Mouse (Mus musculus): ENCODE results near the gene Sema7a. TPM values are rescaled to one million over a fixed set of nuclear protein-coding genes. Genes with fewer than 3 reads are reported as not detected.
A peak's percentile ranks its signal among the peaks of the same experiment; 100 is the strongest.

The Sema7a gene
- total and polyA plus RNA-seq, 3 experiments = 8.2 to 59.4 (median 17.0) TPM

DNA sequence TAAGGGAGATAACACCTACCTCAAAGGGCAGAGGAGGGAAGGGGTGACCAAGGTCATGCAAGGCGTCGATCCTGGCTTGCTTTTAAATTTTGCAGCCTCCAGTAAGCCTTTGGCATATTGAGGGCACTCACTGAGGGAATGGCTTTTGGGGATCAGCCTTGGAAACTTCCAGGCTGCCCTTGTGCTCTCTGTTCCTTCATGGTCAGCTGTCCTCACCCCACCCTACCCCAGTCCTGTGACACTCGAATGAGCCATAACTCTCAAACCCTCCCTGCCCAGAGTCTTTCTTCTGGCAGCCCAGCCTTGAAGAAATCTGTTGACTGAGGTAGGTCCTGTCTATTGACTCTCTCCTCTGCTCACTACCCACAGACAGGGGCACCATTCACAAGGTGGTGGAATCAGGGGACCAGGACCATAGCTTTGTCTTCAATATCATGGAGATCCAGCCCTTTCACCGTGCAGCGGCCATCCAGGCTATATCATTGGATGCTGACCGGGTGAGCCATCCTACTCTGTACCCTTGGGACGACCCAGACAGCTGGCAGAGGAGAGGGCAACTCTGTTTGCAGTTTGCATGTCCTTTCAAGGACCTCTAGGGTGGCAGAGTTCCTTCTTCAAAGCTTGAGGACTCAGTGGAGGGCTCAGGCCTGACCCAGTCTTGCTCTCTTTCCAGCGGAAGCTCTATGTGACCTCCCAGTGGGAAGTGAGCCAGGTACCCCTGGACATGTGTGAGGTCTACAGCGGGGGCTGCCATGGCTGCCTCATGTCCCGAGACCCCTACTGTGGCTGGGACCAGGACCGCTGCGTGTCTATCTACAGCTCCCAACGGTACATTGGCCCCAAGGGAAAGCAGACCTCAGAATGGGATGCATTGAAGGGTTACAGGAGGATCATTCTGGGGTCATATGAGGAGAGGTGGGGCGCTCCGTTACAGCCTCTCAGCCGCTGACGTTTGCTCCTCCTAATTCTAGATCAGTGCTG lies 20.3 kb downstream of the Sema7a start:
- peak; percentile 69 for DNase-seq

DNA sequence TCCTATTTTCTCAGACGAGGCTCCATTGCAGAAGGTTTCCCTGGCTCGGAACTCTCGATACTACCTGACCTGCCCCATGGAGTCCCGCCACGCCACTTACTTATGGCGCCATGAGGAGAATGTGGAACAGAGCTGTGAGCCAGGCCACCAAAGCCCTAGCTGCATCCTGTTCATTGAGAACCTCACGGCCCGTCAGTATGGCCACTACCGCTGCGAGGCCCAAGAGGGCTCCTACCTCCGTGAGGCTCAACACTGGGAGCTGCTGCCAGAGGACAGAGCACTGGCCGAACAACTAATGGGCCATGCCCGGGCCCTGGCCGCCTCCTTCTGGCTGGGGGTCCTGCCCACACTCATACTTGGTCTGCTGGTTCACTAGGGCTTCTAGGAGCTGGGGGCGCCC lies 21.3 kb downstream of the Sema7a start:
- no peak for DNase-seq

DNA sequence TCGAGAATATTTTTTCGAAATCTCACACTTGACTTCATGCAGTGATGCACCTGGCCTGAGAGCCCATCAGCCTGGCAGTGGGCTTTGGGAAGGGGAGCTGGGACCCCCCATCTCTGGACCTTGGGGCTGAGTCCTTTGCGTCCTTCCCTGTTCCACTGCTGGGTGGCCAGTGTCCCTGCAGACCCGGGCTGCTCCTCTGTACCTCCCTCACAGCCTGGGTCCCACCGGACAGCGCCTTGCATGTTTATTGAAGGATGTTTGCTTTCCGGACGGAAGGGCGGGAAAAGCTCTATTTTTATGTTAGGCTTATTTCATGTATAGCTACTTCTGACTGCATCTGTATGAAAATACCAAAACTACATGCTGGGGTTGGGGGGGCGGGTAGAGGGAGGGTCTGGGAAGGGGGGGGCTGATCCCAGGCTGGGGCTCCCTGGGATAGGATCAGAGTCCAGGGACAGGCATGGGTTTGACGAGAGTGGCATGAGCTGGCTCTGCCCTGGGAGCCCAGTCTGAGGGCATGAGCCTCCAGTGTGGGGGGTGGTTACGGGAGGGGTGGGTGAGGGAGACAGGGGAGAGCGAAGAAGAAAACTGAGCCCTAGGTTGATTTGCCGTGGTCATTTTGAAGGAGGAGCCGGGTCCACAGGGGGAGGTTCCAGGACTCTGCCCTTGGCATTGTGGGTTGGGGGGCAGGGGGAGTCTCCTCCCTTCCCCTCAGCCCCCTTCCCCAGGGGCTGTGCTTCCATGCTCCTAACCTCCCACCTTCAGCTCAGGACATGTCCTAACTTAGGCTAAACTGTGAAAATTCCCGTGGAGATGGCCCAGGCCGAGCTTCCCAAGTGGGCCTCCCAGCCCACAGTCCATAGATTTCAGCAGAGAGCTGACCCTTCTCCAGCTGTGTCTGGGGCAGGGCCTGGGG lies 22.2 kb downstream of the Sema7a start:
- DNase-seq = no peak

DNA sequence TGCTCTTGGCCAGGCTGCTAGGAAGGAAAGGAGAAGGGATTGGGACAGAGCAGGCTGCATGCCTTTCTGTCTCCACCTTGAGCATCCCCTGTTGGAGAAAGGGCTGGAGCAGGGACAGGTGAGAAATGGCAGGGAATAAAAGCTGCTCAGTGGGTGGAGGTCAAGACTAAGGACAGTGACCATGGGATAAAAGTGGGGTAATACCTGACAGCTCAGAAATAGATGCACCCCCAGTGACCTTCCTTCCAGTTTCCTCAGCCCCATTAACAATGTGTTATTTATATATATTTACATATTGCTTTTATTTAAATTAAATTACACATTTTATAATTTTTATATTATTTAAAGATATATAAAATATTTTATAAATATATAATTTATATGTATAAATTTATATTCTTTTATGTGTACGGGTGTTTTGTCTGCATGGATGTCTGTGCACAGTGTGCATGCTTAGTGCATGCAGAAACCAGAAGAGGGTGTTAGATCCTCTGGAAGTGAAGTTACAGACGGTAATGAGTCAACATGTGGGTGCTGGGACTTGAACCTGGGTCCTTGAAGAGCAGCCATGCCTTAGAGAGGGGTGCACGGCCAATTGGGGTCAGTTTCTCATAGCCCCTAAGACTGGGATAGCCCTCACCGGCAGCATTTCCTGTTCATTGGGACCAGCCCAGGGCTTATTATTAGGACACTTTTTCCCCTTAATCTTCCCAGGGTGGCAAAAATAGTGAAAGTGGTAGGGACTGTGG lies 23.5 kb downstream of the Sema7a start:
- no peak for DNase-seq

DNA sequence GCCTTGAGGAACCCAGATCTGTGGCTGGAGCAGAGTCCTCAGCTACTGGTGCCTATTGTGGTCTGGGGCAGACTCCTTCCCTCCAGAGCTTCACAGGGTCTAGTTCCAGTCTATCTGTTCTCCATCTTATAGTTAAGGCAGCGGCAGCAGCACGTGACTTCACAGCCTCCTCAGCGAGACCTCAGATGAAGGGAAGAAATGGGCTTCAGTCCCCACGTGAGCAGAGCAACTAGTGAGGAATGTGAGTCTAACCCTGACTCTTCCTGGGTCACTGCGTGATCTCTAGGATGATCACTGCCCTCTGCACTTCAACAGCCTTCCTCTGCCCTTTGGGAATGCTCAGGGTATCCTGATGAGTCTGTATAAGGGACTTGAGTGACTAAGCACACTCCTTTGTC lies 24.1 kb downstream of the Sema7a start:
- DNase-seq = no peak

DNA sequence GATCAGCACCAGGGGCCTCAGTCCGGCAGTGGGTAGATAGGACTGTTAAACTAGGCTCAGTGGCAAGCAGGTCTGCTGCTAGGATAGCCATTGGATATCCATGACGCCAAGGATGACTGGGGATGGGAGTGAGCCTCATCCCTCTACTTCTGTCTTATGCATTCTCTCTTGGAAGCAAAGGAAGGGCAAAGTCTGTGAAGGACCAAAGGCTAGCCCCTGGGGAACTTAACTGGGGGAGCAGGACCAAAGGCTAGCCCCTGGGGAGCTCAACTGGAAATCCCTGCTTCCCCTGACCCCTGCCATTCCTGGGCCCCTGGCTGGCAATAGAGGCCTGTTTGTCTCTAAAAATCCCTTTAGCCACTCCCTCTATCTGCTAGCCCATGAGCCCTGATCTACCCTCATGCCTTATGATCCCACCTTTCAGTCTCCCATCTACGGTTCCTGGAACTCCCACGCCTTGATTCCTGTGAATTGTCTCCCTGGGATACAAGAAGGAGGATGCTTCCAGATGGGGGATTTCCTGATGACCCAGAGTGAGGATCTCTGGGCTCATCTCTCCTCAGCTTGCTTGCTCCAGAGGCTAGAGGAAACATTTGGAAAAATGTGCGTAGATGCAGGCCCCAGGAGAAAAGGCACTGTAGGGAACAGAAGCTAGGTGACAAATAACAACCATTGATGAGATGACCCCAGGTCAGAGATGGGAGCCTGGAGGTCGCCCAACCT lies 24.8 kb downstream of the Sema7a start:
- no peak for DNase-seq

DNA sequence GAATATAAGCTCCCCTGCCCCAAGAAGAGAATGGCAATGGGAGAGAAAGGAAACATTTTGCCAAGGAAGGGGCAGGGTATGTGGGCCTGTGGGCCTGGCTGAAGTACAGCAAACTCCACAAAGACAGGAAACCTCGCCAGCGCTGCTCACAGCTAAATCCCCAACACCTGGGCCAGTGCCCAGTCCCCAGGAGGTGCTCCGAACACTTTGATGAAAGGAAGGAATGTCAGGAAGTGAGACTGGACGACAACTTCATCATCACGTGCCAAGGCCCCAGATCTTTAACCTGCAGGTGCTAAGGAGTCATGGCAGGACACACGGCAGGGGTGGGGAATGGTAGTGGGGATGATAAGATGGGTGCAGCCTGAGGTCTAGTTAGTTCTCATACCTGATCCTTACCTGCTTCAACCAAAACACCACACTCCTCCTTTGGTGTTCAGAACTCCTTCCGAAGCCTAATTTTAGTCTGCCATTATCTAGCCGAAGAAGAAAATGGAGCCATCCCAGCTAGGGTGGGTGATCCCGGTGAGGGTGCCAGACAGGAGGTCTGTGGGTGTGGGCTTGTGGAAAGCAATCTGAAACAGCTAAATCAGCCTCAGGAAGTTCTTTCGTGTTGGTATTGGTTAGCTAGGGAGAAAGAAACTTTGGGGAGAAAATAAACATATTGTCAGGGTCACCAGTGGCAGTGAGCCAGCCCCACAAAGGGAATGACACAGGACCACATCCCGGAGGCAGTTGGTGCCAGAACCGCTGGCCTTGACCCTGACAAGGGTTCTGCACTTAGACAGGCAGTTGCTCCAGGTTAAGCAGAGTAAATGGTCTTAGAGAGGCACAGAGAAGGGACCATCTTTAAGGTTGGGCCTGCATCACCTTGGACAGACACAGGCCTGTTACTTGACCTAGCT lies 25.6 kb downstream of the Sema7a start:
- peak; percentile 91 for DNase-seq

DNA sequence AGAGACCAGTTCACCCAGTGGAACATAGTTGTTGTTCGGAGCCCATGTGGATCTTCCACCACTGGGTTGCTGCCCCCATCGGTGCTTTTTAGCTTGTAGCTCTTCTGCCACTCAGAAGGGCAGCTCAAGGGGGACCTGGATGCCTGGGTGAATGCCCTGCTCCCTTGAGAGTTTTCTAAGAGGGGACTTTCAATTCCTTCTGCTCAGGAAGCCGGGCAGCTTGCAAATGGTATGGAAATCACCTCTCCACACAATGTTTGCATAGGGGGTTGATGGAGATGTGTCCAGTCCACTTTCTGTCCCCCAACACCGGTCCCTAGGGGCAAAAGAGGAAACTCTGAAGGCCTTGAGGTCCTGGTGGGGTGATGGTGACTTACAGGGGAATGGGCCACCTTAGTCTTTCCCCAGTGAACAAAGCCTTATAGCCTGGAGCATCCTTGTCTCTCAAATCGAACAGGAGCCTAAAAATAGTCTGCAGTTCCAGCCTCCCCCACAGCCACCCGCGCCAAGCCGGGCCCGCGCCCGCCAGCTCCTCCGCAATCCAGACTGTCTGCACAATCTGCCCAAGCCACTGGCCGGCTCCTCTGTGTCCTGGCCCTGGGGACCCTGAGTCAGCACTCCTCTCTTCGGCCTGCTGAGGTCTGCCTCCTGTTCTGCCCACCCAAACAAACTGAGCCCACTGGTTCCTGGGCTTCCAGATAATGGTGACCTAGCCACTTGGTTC lies 27.5 kb downstream of the Sema7a start:
- peak; percentile 44 for DNase-seq

DNA sequence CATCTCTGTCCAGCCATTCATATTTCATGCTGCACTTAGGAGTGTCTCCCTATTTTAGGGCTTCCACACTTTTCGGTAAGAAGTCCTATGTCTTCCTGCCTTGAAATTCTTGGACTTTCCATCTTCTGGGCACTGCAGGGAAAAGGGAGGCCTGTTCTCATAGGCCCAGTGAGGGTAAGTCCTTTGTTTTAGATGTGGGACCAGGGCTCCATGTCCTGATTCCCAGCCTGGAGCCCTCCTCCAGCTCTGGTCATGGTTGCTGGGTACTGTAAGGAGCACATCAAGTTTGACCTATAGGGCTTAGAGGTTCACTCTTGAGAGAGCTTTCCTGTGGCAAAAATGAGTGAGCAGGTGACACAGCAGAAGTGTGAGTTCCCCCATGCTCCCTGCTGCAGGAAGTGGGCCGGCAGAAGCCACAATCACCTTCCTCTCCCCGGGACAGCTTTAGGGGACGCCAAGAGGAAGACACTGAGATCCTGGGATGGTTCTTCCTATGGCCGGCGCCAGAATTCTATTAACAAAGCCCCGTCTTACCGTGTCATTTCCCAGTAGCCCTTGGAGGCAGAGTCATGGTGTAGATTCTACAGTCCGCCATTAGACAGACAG lies 28.4 kb downstream of the Sema7a start:
- DNase-seq = no peak

DNA sequence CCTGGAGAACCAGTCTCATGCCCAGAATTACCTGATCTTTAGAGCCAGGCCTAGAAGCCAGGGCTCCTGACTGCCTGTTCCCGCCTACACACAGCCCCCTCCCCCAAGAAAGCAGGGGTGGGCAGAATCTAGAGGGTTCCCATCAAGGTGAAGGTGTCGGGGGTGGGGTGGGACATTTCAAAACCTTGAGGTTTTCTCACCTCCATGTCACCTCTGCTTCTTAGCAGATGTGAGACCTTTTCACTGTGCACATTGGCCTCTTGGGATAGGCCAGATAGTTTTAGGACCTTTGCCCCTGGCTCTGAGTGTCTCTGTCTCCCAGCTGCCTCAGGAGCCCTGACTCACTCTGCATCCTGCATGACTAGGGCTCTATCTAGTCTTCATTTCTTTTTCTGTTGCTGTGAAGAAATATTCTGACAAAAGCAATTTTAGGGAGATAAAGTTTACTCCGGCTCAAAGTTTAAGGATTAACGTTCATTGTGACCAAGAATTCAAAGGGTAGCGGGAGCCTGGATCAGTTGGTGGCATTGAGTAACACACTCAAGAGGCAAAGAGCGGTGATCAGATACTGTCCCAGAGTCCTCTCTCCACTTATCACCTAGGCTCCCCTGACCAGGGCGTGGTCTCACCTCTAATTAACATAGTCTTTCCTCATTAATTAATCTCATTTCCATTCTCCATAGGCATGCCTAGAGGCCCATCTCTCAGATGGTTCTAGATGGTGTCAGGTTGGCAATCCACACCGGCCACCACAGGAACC lies 29.1 kb downstream of the Sema7a start:
- no peak for DNase-seq

DNA sequence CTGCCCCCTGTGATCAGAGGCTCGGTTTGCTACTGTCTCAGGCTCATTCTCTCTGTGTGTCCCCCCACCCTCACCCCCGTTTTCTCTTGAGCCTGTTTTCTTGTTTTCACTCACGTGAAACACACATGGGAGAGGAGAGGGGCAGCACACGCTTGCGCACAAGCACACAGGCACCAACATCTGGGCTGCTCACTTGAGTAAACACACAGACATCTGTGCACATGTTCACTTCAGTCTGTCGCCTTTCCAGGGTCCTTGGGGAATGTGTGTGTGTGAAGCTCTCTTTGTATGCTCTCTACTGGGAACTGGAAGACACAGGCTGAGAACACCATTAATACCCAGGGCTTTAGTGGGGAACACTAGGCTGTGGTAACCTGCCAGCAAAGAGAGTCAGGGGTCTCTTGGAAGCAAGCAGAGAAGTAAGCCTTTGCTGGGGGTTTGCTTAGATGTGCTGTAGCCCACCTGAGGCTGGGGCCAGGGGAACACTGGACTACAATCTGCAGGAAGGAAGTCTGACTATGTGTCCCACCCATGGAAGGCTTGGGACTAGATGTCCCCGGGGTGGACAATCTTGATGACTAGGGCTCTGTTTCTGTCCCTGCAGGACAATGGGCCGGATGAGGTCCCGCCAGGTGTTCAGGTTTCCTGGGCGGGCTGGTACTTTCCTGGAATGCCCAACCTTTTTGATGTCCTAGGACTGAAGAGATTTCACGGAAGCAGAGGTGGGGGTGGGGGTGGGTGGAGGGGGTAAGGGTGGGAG lies 30.0 kb downstream of the Sema7a start:
- no peak for DNase-seq

DNA sequence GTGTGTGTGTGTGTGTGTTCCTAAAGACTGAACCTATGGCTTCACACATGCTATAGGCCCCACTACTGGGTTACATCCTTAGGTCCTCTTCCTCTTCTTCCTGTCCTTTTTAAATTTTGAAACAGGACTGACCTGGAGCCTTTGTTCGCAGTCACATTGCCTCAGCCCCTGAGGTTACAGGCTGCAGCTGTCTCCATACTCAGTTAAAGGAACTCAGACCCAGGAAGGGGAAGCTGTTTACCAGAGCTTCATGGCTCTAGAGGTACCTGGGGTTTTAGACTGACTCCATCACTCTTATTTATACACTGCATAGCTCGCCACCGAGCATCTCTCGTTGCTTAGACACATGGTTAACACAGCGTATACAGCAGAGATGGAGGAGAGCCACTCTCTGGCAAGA lies 31.5 kb downstream of the Sema7a start:
- no peak for DNase-seq

DNA sequence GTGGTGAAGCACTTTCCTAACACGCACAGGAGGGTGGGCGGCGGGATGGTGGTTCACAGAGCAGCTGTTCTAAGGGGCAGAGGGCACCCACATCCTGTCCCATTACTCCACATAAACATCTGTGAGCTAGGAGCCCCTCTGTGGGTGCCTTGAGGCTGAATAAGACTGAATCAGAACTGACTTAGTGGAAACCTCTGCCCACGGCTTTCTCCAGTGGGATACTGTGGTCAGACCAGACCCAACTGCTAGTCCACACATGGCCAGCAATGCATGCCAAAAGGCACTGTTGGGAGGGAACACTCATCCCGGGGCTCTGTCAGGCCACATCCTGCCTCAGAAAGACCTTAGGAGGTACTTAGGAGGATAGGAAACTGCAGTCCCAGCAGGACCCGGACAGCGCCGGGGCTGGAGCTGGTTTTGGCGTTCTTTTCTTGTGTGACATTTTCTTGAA lies 32.3 kb downstream of the Sema7a start:
- no peak for DNase-seq

DNA sequence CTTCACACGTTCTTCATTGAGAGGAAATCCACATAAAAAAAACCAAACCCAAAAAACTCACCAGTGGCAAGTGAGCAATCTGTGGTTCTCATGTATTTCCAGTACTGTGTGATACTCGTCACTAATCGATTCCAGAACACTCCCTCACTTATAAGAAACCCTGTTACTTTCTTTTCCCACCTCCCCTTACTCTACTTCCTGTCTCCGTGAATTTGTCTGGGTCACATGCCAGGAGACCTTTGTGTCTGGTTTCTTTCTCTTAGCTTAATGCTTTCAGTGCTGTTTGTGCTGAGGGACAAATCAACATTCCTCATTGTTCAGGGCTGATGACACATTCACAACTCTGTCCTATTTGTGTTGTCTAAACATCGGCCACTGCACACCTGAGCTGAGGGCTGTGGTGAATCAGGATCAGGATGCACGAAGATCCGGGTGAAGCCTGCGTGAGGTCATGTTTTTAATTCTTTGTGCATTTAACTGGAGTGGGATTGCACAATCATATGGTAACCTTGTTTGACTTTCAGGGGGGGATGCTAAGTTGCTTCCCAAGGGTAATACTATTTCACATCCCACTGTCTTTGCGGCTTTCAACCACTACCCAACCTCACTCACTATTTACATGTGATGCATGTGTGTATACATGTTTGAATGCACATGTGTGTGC lies 33.0 kb downstream of the Sema7a start:
- DNase-seq = no peak

DNA sequence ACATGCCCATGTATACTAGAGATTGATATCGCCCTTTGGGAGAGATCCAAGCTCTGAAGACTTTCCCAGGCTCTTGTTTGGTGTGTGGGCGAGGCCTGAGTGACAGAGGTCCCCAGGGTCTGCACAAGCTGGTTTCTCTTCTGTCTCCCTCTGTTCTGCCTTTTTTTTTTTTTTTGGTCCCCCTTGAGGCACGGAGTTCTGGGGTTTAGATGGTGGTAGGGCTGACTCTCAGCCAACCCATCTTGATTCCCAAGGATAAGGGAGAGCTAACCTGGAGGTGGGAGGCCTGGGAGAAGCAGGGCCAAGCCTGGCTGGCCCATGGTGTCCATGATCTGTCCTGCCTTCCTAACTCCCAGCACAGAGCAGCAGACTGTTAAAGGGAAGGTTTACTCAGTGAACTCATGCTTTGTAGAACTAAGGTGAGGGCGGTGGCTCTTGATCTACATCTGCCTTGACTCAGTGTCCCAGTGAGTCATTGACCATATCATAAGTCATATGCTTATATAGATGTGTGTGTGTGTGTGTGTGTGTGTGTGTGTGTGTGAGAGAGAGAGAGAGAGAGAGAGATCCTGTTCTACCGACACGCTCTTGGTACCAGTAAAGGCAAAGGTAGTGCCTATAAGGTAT lies 33.6 kb downstream of the Sema7a start:
- no peak for DNase-seq

DNA sequence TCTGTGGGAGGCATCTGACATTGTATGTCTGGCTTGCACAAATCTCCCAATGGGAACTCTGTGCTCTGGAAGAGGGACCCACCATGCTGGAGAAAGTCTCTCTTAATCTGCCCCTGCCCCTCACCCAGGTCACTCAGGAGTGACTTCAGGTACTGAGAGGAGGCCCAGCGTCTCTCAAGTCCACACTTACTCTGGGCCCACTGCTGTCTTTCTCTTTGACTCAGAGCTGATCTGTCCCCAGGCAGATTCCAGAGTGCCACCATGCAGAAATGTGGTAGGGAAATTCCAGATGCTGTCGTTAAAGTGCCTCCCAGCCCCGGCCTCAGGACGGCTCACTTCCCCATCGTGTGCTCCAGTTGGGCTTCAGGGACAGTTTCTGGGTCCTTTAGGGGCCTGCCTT lies 34.3 kb downstream of the Sema7a start:
- no peak for DNase-seq

Measured in adrenal gland, adult 2 months (tissue).